Mouse (Mus musculus): ENCODE data around the gene Palm2. TPM values are rescaled to one million over a fixed set of nuclear protein-coding genes. Genes with fewer than 3 reads are reported as not detected.

Gene Palm2
- polyA plus RNA-seq, 1 experiment from 2014 or later = 29.6 TPM

DNA sequence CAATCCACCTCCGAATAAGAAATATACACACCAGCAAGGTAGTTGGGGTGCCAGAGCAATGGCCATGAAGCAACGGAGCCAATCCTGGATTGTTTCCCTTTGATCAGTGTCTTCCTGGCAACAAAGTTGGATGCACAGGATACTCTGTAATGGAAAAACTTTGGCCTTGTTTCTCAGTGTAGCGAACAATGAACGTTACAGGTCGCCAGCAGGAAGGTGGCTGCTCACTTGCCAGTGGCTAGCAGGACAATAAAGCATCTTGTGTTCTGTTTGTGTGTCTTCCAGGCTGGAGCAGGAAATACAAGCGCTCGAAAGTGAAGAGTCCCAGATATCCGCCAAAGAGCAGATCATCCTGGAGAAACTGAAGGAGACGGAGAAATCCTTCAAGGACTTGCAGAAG, 254.1 kb downstream of the Palm2 start:
- Histone ChIP-seq H3K9me3 (no peaks in the 10 kb centered on the region), H3K4me3 (no peak overlapping the region), H3K36me3 (peaks cover 47% of the 10 kb centered on the region), H3K4me1 (peaks cover 26% of the 10 kb centered on the region; the same call in 1 of the 2 replicates), H3K27ac (no peak overlapping the region), H3K27me3 (ENCODE audit: insufficient read depth, poor library complexity, severe bottlenecking) (no peaks in the 10 kb centered on the region)
- WGBS = 66% methylated on average over 9 of the region's 9 CpGs
- no peak for DNase-seq (ENCODE audit: low spot score)

DNA sequence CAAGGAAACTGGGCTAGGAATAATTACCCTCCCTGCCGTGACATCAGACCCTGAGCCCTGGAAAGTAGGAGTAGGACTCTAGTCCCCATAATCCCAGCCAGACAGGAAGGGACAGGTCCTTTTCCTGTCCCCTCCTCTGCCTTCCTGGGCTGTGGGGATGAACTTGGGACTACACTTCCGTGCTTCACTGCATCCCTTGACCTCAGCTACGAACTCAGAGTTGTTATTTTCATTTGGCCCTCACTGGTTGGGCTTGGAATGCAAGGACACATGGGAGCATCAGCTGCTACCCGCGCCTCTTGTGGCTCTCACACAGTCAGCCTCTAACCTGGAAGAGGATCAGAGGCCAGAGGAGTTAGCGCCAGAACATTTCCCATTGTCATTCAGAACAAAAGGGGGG, 256.0 kb downstream of the Palm2 start:
- Histone ChIP-seq H3K9me3 (no peaks in the 10 kb centered on the region), H3K27ac (no peak overlapping the region), H3K4me1 (peaks cover 12% of the 10 kb centered on the region), H3K27me3 (ENCODE audit: insufficient read depth, poor library complexity, severe bottlenecking) (no peaks in the 10 kb centered on the region), H3K36me3 (peaks cover 62% of the 10 kb centered on the region), H3K4me3 (no peak overlapping the region)
- no peak for DNase-seq (ENCODE audit: low spot score)
- 62% methylated on average over 6 of the region's 6 CpGs for WGBS

GRCm38 (mm10) chr4:57690805-57691204, 256.8 kb downstream of the Palm2 start:
- Histone ChIP-seq H3K27ac (no peak overlapping the region), H3K4me1 (peaks cover 10% of the 10 kb centered on the region), H3K27me3 (ENCODE audit: insufficient read depth, poor library complexity, severe bottlenecking) (no peaks in the 10 kb centered on the region), H3K36me3 (peaks cover 70% of the 10 kb centered on the region), H3K4me3 (no peak overlapping the region), H3K9me3 (no peaks in the 10 kb centered on the region)
- WGBS = 61% methylated on average over 1 of the region's 1 CpGs
- no peak for DNase-seq (ENCODE audit: low spot score)

DNA sequence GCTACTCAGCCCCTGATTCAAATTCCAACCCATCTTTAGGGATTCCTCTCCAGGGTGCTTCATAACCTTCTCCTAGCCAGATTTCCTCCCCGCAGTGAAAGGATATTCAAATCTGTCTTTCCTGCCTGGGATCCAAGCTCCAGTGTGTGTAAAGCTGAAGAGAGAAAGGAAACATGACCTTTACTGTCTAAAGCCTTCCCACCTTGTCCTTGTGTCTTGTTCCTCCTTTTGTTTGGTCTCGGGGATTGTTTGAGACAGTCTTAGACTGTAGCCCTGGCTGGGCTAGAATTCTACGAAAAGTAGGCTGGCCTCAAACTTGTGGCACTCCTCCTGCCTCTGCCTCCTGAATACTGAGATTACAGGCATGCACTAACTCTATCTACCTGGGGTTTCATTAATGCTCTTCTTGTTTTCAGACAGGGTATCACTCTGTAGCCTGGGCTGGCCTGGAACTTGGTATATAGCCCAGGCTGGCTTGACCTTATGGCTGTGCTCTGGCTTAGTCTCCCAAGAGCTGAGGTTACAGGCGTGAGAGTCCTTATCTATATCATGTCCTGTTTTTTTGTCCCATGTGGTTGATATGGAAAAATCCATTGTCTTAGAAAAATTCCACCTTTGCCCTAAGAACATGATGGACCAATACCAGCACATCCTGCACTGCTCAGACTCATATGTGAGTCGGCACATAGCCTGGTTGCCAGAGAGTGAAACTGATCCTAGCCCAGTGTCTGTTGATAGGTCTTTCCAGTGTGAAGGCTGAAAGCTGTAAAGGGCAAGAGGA, 260.5 kb downstream of the Palm2 start:
- H3K27me3 ChIP-seq (ENCODE audit: insufficient read depth, poor library complexity, severe bottlenecking) = no peaks in the 10 kb centered on the region
- H3K4me3 ChIP-seq = no peak overlapping the region
- H3K9me3 ChIP-seq = no peaks in the 10 kb centered on the region
- peaks cover 66% of the 10 kb centered on the region for H3K36me3 ChIP-seq
- H3K4me1 ChIP-seq = no peaks in the 10 kb centered on the region; the same call in none of the 2 replicates
- WGBS = 69% methylated on average over 5 of the region's 5 CpGs
- H3K27ac ChIP-seq = peak overlapping the region; percentile 10; the same call in 1 of the 2 replicates
- no peak for DNase-seq (ENCODE audit: low spot score)

DNA sequence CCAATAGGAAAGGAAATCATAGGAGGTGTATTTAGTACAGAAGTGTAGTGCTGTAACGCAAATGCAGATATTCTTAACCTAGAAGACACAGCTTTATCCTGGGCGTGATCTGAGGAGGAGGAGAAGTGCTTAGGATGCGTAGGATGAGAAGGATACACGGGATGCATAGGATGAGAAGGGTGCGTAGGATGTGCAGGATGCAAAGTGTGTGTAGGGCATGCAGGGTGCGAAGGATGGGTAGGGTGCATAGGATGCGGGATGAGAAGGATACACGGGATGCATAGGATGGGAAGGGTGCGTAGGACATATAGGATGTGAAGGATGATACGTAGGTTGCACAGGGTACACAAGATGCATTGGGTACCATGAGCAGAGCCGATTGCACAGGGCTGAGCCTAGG, 262.9 kb downstream of the Palm2 start:
- no peak for DNase-seq (ENCODE audit: low spot score)

GRCm38 (mm10) chr4:57697918-57698611, 264.0 kb downstream of the Palm2 start:
- Histone ChIP-seq H3K9me3 (no peaks in the 10 kb centered on the region), H3K27me3 (ENCODE audit: insufficient read depth, poor library complexity, severe bottlenecking) (no peaks in the 10 kb centered on the region), H3K4me1 (no peaks in the 10 kb centered on the region; the same call in none of the 2 replicates), H3K27ac (no peak overlapping the region), H3K36me3 (peaks cover 52% of the 10 kb centered on the region), H3K4me3 (no peak overlapping the region)
- no peak for DNase-seq (ENCODE audit: low spot score)
- WGBS = 83% methylated on average over 12 of the region's 12 CpGs

More for the DNA sequence above, 262.9 kb downstream of the Palm2 start:
- H3K4me3 ChIP-seq = no peak overlapping the region
- H3K4me1 ChIP-seq = no peaks in the 10 kb centered on the region; the same call in none of the 2 replicates
- H3K36me3 ChIP-seq = peaks cover 54% of the 10 kb centered on the region
- no peak overlapping the region for H3K27ac ChIP-seq
- no peaks in the 10 kb centered on the region for H3K27me3 ChIP-seq (ENCODE audit: insufficient read depth, poor library complexity, severe bottlenecking)
- 92% methylated on average over 11 of the region's 11 CpGs for WGBS
- no peaks in the 10 kb centered on the region for H3K9me3 ChIP-seq

DNA sequence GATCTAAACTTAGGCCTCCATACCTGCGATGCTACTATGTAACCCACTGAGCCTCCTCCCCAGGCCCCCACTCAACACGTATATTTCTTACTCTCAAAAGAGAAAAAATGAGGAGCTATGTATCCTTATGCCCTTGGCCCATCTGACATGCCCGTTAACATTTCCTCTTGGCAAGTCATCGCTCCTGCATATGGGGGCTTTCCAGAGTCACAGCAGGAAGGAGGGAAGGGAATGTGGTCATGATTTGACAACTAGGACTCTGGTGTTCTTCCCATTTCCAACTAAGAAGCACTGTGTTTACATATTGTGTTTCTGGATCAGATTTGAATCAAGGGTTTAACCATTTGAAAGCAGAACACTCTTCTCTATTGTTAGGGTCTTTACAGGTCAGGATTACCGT, 267.5 kb downstream of the Palm2 start:
- Histone ChIP-seq H3K4me1 (no peaks in the 10 kb centered on the region), H3K27ac (no peak overlapping the region), H3K27me3 (ENCODE audit: insufficient read depth, poor library complexity, severe bottlenecking) (no peaks in the 10 kb centered on the region), H3K4me3 (no peak overlapping the region), H3K36me3 (peaks cover 42% of the 10 kb centered on the region), H3K9me3 (no peaks in the 10 kb centered on the region)
- no peak for DNase-seq (ENCODE audit: low spot score)
- WGBS = 86% methylated on average over 5 of the region's 5 CpGs

- 78% methylated on average over 11 of the region's 11 CpGs for WGBS
- Histone ChIP-seq H3K27me3 (ENCODE audit: insufficient read depth, poor library complexity, severe bottlenecking) (no peaks in the 10 kb centered on the region), H3K27ac (no peak overlapping the region), H3K4me3 (no peak overlapping the region), H3K4me1 (no peaks in the 10 kb centered on the region), H3K36me3 (peaks cover 31% of the 10 kb centered on the region), H3K9me3 (no peaks in the 10 kb centered on the region)
- no peak for DNase-seq (ENCODE audit: low spot score)
Observed at GRCm38 (mm10) chr4:57703574-57704470, 269.8 kb downstream of the Palm2 start.

GRCm38 (mm10) chr4:57704575-57704974, 270.5 kb downstream of the Palm2 start:
- H3K27me3 ChIP-seq (ENCODE audit: insufficient read depth, poor library complexity, severe bottlenecking) = no peaks in the 10 kb centered on the region
- peaks cover 39% of the 10 kb centered on the region for H3K36me3 ChIP-seq
- WGBS = 93% methylated on average over 7 of the region's 7 CpGs
- H3K4me3 ChIP-seq = no peak overlapping the region
- no peaks in the 10 kb centered on the region for H3K9me3 ChIP-seq
- H3K27ac ChIP-seq = no peak overlapping the region
- H3K4me1 ChIP-seq = no peaks in the 10 kb centered on the region
- DNase-seq (ENCODE audit: low spot score) = no peak

DNA sequence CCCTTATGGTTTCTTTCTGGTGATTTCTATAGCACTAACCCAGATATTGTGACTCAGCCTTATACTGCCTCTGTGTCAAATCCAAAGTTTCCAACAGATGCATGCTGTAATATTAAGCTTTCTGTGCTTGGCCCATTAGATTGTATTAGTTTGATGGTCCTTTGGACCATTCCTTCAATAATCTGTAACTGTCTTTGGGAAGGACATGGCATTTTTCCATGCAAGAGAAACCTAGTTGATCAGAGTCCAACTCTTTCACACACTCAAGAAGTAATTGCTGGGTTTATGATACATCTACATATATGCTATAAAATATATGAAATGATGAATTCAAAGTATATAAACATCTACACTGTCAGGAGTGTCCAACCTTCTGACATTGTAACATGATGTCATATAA, 281.8 kb downstream of the Palm2 start:
- DNase-seq (ENCODE audit: low spot score) = no peak
- 0 out of 2 replicates have a peak, but pooled peaks cover 14% of the 10 kb centered on the region for H3K36me3 ChIP-seq
- no peak overlapping the region for H3K4me3 ChIP-seq
- H3K27ac ChIP-seq = no peak overlapping the region
- H3K4me1 ChIP-seq = 0 out of 2 replicates have a peak, but pooled peaks cover 2% of the 10 kb centered on the region
- H3K27me3 ChIP-seq (ENCODE audit: insufficient read depth, poor library complexity, severe bottlenecking) = no peaks in the 10 kb centered on the region
- no peaks in the 10 kb centered on the region for H3K9me3 ChIP-seq

- DNase-seq (ENCODE audit: low spot score) = no peak
- H3K9me3 ChIP-seq = no peaks in the 10 kb centered on the region
- WGBS = 62% methylated on average over 4 of the region's 4 CpGs
- H3K27me3 ChIP-seq (ENCODE audit: insufficient read depth, poor library complexity, severe bottlenecking) = no peaks in the 10 kb centered on the region
- peaks cover 16% of the 10 kb centered on the region; the same call in 1 of the 2 replicates for H3K36me3 ChIP-seq
- no peak overlapping the region for H3K27ac ChIP-seq
- no peak overlapping the region for H3K4me3 ChIP-seq
- H3K4me1 ChIP-seq = 0 out of 2 replicates have a peak, but pooled peaks cover 5% of the 10 kb centered on the region
Observed at GRCm38 (mm10) chr4:57716735-57717134, 282.7 kb downstream of the Palm2 start.

DNA sequence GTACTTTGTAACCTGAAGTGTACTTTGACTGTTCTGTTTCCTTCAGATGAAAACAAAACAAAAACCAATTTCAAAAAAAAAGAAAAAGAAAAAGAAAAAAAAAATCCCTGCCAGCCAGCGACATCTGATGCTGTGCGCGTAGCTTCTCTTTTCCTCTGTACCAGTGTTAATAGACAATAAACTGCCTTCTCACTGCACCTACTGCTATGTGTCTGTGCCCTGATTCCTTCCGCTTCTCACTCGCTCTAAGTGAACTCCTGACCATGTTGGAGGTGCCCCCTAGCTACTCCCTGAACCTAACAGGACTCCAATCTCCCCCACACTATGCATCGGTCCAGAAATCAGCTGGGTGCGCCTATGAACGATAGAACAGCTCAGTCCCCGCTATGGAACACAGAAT, 283.3 kb downstream of the Palm2 start, which contains the start of gene Akap2:
Gene Akap2 (plus strand): TSS at position 304 of the 400 bp plus-strand sequence.
- no peak within 1 kb of the TSS for H3K27ac ChIP-seq
- H3K9me3 ChIP-seq = no peaks in the 10 kb centered on the region
- WGBS = 90% methylated on average over 9 of the region's 9 CpGs
- DNase-seq (ENCODE audit: low spot score) = no peak
- peaks cover 16% of the 10 kb centered on the region; the same call in 1 of the 2 replicates for H3K36me3 ChIP-seq
- no peaks in the 10 kb centered on the region for H3K27me3 ChIP-seq (ENCODE audit: insufficient read depth, poor library complexity, severe bottlenecking)
- 0 out of 2 replicates have a peak, but pooled peaks cover 5% of the 10 kb centered on the region for H3K4me1 ChIP-seq
- no peak within 1 kb of the TSS for H3K4me3 ChIP-seq
